Mouse (Mus musculus) heart, postnatal 14 days (tissue): ENCODE data around the gene Inpp5e. TPM values are rescaled to one million over a fixed set of nuclear protein-coding genes. Genes with fewer than 3 reads are reported as not detected.
A peak's percentile ranks its signal among the peaks of the same experiment; 100 is the strongest.

Experiments used
- DNase-seq, 2 experiments: peaks; one replicate each; pipeline ENCODE4 v3.0.0; 2021 to 2022
- intact Hi-C: fragments of 180-260 bp; cut with DNase I; formaldehyde crosslinking; loops from one replicate; pipeline ENCODE4 v1.15.1; 2025
- long read RNA-seq, 2 experiments: library from polyadenylated mRNA; stranded (forward); transcript quantifications; one replicate each; pipeline ENCODE4 v2.0.0; 2021
- total RNA-seq, 2 experiments: library from RNA; stranded (reverse); gene quantifications; 2 replicates each; pipeline ENCODE4 v1.2.3; 2021

The Inpp5e gene
- 10 to 100 TPM; 15.6 to 15.9 TPM for total RNA-seq
- long read RNA-seq, experiment 1, full-length matches to known transcripts: 14 of 24 reads
- long read RNA-seq, experiment 1, partial matches to known transcripts: 3 of 24 reads
- long read RNA-seq, experiment 1, other reads (novel, unspliced or antisense): 7 of 24 reads
- long read RNA-seq, experiment 2, full-length matches to known transcripts: 16 of 23 reads
- long read RNA-seq, experiment 2, partial matches to known transcripts: 1 of 23 reads
- long read RNA-seq, experiment 2, other reads (novel, unspliced or antisense): 6 of 23 reads

GRCm38 (mm10) chr2:26408515-26409356 lies at the start of gene Inpp5e:
TSS of gene Inpp5e (minus strand) at chr2:26409203.
- intact Hi-C loops: loop anchor here (2.0 to 5.0 kb wide), 2 partner anchors 56 to 152 kb away; partner anchors contain the start of gene Dnlz
- DNase-seq: peak; percentile 99 to 100

GRCm38 (mm10) chr2:26458402-26459124 lies 49.6 kb upstream of the Inpp5e start:
- intact Hi-C loops: no loop called here
- peak in 1 of 2 experiments; percentile 53 for DNase-seq

GRCm38 (mm10) chr2:26449121-26450060 lies 40.4 kb upstream of the Inpp5e start:
- intact Hi-C loops: loop anchor here (5.0 to 10.0 kb wide), 2 partner anchors 53 to 455 kb away; partner anchors contain the start of gene Surf6
- DNase-seq: peak; percentile 79 to 82

DNA sequence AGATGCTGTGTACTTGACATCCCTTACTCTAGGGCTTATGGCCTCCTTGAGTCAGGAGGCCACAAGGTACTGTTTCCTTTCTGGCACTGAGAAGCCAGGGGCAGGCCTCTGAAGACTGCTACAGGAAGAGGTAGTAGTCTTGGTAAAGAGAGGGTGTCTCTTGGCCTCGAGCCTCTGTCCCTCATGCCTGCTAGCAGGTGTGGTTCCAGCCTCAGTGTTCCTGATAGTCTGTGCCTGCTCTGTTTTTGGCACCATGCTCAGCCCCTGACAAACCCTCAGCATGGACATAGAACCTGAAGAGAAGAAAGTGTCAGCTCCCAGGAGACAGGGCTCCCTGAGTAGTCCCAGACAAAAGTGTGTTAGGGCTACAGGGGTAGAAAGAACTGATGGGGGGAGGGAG lies 38.4 kb upstream of the Inpp5e start:
- DNase-seq: no peak
- intact Hi-C loops: loop anchor here (10.0 kb wide), 1 partner anchor 457 kb away; the partner anchor contains the start of gene Surf6

DNA sequence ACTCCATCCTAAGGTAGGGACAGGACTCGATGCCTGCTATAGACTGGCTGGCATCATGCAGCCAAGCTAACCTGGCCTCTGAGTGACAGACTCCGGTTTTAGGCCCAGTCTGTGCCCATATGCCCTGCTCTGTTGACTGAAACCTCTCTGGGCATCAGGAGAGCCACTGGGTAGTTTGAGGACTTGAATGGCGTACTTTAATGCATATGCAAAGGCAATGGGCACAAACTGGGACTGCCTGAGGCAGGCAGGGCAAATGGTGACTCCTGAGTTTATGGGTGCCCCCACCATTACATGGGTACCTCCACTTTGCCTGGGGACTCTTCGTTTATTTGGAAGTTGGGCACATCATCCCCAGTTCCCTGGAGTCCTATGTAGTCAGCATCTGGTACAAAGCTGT lies 37.7 kb upstream of the Inpp5e start:
- intact Hi-C loops: loop anchor here (10.0 kb wide), 1 partner anchor 458 kb away; the partner anchor contains the start of gene Surf6
- DNase-seq: no peak

GRCm38 (mm10) chr2:26445666-26446445 lies 36.9 kb upstream of the Inpp5e start:
- intact Hi-C loops: loop anchor here (10.0 kb wide), 1 partner anchor 459 kb away; the partner anchor contains the start of gene Surf6
- DNase-seq: peak; percentile 91 to 92

- intact Hi-C loops: loop anchor here (10.0 kb wide), 1 partner anchor 460 kb away; the partner anchor contains the start of gene Surf6
- peak; percentile 100 for DNase-seq
These were observed 36.1 kb upstream of the Inpp5e start, which contains the start of gene Sec16a for GRCm38 (mm10) chr2:26444946-26445665. TSS of gene Sec16a (minus strand) at chr2:26445216.

DNA sequence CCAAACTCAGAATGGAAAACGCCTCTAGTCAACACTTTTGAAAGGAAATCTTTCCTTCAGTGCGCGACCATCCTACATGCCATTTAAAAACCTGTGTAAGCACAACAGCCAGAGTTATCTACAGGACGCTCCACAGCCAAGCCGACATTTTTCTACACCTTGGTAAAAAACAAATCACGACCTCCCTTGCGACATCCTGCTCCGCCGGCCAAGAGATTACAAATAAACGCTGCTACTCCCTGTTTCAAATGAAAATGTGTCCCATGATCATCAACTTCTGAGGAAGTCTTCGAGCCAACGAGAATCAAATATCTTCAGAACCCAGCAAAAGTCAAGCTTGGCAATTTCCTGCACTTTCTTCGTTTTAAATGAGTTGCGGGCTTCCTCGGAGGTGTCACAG lies 35.4 kb upstream of the Inpp5e start:
- DNase-seq: no peak
- intact Hi-C loops: loop anchor here (10.0 kb wide), 1 partner anchor 460 kb away; the partner anchor contains the start of gene Surf6

DNA sequence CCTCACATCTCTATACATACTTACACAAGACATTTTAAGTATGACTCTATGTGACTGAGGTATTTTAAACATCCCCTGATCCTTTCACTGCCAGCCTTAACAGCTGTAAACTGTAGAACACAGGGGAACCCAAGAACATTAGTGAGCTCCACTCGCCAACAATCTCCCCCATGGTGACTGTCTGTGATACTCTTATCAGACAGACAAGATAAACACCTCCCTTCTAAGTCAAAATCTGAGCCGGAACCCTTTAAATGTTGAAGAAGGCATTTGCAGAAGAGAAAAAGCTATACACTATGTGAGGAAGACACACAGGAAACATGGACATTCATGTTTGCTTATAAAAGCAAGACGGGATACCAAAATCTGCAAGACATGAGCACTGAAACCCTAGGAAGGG lies 34.9 kb upstream of the Inpp5e start:
- no peak for DNase-seq
- intact Hi-C loops: loop anchor here (10.0 kb wide), 1 partner anchor 461 kb away; the partner anchor contains the start of gene Surf6

GRCm38 (mm10) chr2:26442843-26443242 lies 33.8 kb upstream of the Inpp5e start:
- intact Hi-C loops: loop anchor here (10.0 kb wide), 1 partner anchor 462 kb away; the partner anchor contains the start of gene Surf6
- DNase-seq: no peak

GRCm38 (mm10) chr2:26441688-26442087 lies 32.7 kb upstream of the Inpp5e start:
- intact Hi-C loops: loop anchor here (10.0 kb wide), 1 partner anchor 463 kb away; the partner anchor contains the start of gene Surf6
- peak in 1 of 2 experiments; percentile 42 for DNase-seq

DNA sequence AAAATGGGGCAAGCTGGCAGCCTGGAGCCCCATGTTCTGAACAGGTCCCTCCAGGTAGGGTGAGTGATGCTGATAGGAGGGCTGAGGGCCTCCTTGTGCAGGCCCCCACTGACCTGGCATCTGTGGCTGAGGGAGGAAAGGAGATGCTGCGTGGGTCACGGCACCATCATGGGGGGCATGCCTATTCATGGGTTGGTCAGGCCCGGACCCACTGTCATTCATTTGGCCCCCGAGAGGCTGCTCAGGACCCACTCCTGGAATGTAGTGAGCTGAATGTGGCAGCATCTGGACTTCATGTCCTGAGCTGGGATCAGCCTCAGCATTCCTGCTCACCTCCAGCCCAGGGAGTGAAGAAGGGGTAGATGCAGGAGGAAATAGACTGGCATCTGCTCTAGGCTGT lies 32.3 kb upstream of the Inpp5e start:
- DNase-seq: no peak
- intact Hi-C loops: loop anchor here (10.0 kb wide), 1 partner anchor 464 kb away; the partner anchor contains the start of gene Surf6

- intact Hi-C loops: loop anchor here (10.0 kb wide), 1 partner anchor 465 kb away; the partner anchor contains the start of gene Surf6
- DNase-seq: no peak
These were observed 30.7 kb upstream of the Inpp5e start for GRCm38 (mm10) chr2:26439671-26440070.

- intact Hi-C loops: no loop called here
- no peak for DNase-seq
These were observed 29.4 kb upstream of the Inpp5e start for GRCm38 (mm10) chr2:26438373-26438772.

DNA sequence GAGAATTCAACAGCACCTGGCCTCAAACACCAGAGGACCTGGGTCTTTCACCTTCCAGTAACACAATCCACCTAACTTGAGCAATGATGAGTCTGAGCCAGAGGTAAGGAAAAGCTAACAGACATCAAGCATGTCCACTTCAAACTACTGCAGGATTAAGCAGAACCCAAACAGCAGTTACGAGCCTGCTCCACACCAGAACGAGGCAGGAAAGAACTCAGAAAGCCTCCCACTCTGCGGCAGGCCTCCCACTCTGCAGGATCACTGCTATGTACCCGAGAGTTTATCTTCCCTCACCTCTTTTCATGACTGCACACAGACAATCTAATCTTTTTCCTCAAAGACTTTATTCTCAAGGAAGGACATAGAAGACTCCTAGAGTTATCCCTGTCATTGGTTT lies 28.2 kb upstream of the Inpp5e start:
- intact Hi-C loops: no loop called here
- no peak for DNase-seq

GRCm38 (mm10) chr2:26434791-26435572 lies 26.0 kb upstream of the Inpp5e start:
- DNase-seq: no peak
- intact Hi-C loops: no loop called here

GRCm38 (mm10) chr2:26429851-26430250 lies 20.8 kb upstream of the Inpp5e start:
- no peak for DNase-seq
- intact Hi-C loops: no loop called here
